Mouse (Mus musculus) liver, embryonic 14.5 days (tissue): ENCODE measurements at regions not wholly inside any gene's neighbourhood (a gene's known extent, or its start where the extent isn't known, plus 50 kb on each side); places are given as distances from the start of the nearest gene placed in this dataset.

Source experiments
- ATAC-seq: fragments of 200-750 bp; cut with Nextera tagmentation; 2 replicates; pipeline ENCODE4 v1.8.0; 2017; ENCODE audit warnings: moderate number of reproducible peaks, mild to moderate bottlenecking, moderate library complexity; ENCODE audit not compliant: insufficient read depth
- DNase-seq, 3 experiments: peaks; one replicate each; pipeline ENCODE4 v3.0.0-alpha.2; 2012 to 2013; ENCODE audit warnings: low read depth in 3 of 3, low spot score in 3 of 3
- H3K27ac ChIP-seq: fragments of 300-500 bp; sonication (generic); 2 replicates; pipeline ENCODE4 v1.5.1; 2014; ENCODE audit warnings: moderate library complexity, mild to moderate bottlenecking, control low read depth, inconsistent platforms
- H3K27me3 ChIP-seq: fragments of 300-500 bp; sonication (generic); 2 replicates; pipeline ENCODE4 v1.6.1; 2014; ENCODE audit warnings: mild to moderate bottlenecking, low read length, moderate library complexity; ENCODE audit not compliant: control insufficient read depth, insufficient read depth
- H3K36me3 ChIP-seq: fragments of 300-500 bp; sonication (generic); replicated peaks from 2 replicates; pipeline ENCODE4 v1.6.1; 2014; ENCODE audit warnings: low read depth; ENCODE audit not compliant: control insufficient read depth, insufficient read depth
- H3K4me1 ChIP-seq, 2 experiments: fragments of 200-500 bp in 1 of 2; fragments of 300-500 bp in 1 of 2; sonication (generic) in 1 of 2; replicated peaks; 2 replicates each; pipeline ENCODE4 v1.6.1; 2012 to 2014; ENCODE audit warnings: antibody characterized with exemption in 1 of 2, inconsistent platforms in 1 of 2, low read length in 1 of 2; ENCODE audit not compliant: control insufficient read depth in 2 of 2, insufficient read depth in 2 of 2
- H3K4me2 ChIP-seq: fragments of 300-500 bp; sonication (generic); 2 replicates; pipeline ENCODE4 v1.6.1; 2014; ENCODE audit warnings: low read depth, mild to moderate bottlenecking, control low read depth, moderate library complexity
- H3K4me3 ChIP-seq, 2 experiments: fragments of 200-500 bp in 1 of 2; fragments of 300-500 bp in 1 of 2; sonication (generic) in 1 of 2; 2 replicates each; pipeline ENCODE4 v1.5.1; 2012 to 2014; ENCODE audit warnings: low read depth in 2 of 2, low read length in 2 of 2, mild to moderate bottlenecking in 2 of 2, control low read depth in 1 of 2, inconsistent platforms in 1 of 2, moderate library complexity in 1 of 2; ENCODE audit not compliant: insufficient read depth in 1 of 2
- H3K9ac ChIP-seq: fragments of 300-500 bp; sonication (generic); replicated peaks from 2 replicates; pipeline ENCODE4 v1.6.1; 2014; ENCODE audit warnings: mild to moderate bottlenecking, control low read depth, moderate library complexity
- H3K9me3 ChIP-seq: fragments of 300-500 bp; sonication (generic); 2 replicates; pipeline ENCODE4 v1.6.1; 2016; ENCODE audit warnings: low read length, mixed read lengths; ENCODE audit not compliant: control insufficient read depth
- CTCF ChIP-seq: IDR thresholded peaks from 2 replicates; pipeline ENCODE4 v1.5.1; 2016; ENCODE audit warnings: antibody characterized with exemption, low read depth, control low read depth
- EP300 ChIP-seq: IDR thresholded peaks from 2 replicates; pipeline ENCODE4 v1.6.1; 2016; ENCODE audit warnings: antibody characterized with exemption, low read depth
- WGBS: fragments of 180-500 bp; shearing (Covaris S2); extraction: QIAGEN DNeasy Blood & Tissue Kit; methylation state at CpG from one replicate; pipeline ENCODE4 v1.1.7; 2014; ENCODE audit not compliant: insufficient replicate concordance; 5-methylcytosine and 5-hydroxymethylcytosine counted together

- H3K36me3 ChIP-seq = no peaks in the 10 kb centered on the region
- no peaks in the 10 kb centered on the region for H3K4me1 ChIP-seq
- H3K4me2 ChIP-seq = no peak overlapping the region
- TF ChIP-seq CTCF = no peak
- no peak for TF ChIP-seq EP300
- DNase-seq = no peak
- no peak overlapping the region for H3K9ac ChIP-seq
- no peaks in the 10 kb centered on the region for H3K27me3 ChIP-seq
- no peak for ATAC-seq
- 61% methylated on average over 5 of the region's 5 CpGs for WGBS
- H3K9me3 ChIP-seq = no peaks in the 10 kb centered on the region
- no peak overlapping the region for H3K4me3 ChIP-seq
- no peak overlapping the region for H3K27ac ChIP-seq
These were observed 202.2 kb upstream of the Tbx18 start for GRCm38 (mm10) chr9:87933230-87933629.

- 74% methylated on average over 2 of the region's 2 CpGs for WGBS
- Histone ChIP-seq H3K4me2 (no peak overlapping the region), H3K4me3 (no peak overlapping the region), H3K9ac (no peak overlapping the region), H3K27ac (no peak overlapping the region), H3K9me3 (no peaks in the 10 kb centered on the region), H3K27me3 (no peaks in the 10 kb centered on the region), H3K4me1 (no peaks in the 10 kb centered on the region), H3K36me3 (no peaks in the 10 kb centered on the region)
- TF ChIP-seq CTCF (no peak), EP300 (no peak)
- no peak for DNase-seq
- no peak for ATAC-seq
These were observed 221.4 kb upstream of the Tbx18 start for GRCm38 (mm10) chr9:87952426-87952825.

- TF ChIP-seq EP300 (no peak), CTCF (no peak)
- Histone ChIP-seq H3K4me2 (no peak overlapping the region), H3K27ac (no peak overlapping the region), H3K4me3 (no peak overlapping the region), H3K9ac (no peak overlapping the region), H3K27me3 (no peaks in the 10 kb centered on the region), H3K4me1 (no peaks in the 10 kb centered on the region), H3K9me3 (no peaks in the 10 kb centered on the region), H3K36me3 (no peaks in the 10 kb centered on the region)
- DNase-seq = no peak
- ATAC-seq = no peak
These were observed 223.9 kb upstream of the Tbx18 start for GRCm38 (mm10) chr9:87954941-87955340.

DNA sequence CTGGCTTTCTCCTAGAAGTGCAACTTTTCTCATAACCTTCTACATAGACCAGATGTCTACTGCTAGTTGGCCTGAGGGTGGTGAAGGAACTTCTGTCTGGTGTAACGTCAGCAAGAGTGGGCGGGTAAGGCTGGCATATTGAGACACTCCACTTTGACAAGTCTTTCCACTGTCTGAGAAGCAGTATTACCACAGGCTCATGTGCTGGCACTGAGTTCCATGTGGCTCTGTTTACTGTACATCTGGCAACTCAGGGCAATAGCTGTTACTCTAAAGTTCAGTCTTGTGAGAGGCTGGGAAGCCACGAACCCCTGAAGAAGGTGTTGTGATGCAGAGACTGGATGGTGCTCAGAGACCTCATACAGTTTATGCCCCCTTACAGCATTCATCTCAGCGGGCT is 230.7 kb upstream of the Tbx18 start:
- no peak for DNase-seq
- ATAC-seq = no peak
- 58% methylated on average over 4 of the region's 4 CpGs for WGBS
- no peak overlapping the region for H3K4me3 ChIP-seq
- no peaks in the 10 kb centered on the region for H3K4me1 ChIP-seq
- no peaks in the 10 kb centered on the region for H3K27me3 ChIP-seq
- no peaks in the 10 kb centered on the region for H3K9me3 ChIP-seq
- H3K36me3 ChIP-seq = no peaks in the 10 kb centered on the region
- H3K27ac ChIP-seq = no peak overlapping the region
- TF ChIP-seq EP300 (no peak), CTCF (no peak)
- H3K9ac ChIP-seq = no peak overlapping the region
- H3K4me2 ChIP-seq = no peak overlapping the region

DNA sequence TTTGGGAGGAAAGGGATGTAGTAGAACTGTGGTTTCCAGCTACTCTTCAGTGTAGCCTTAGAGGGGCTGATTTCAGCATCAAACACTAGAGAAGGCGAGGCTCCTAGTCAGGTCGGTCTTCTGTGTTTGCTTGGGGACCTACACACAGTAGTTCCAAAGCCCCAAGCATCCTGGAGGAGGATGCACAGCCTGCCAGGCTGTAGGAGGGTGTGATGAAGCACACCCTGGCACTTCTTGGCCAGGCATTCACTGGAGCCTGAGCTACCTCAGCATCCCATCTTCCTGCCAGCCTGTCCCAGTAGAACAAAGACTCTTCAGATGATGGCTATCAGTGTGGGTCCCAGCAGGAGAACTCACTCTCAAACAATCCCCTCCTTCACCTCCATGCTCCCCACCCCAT is 233.4 kb upstream of the Tbx18 start:
- Histone ChIP-seq H3K4me2 (no peak overlapping the region), H3K27me3 (no peaks in the 10 kb centered on the region), H3K9ac (no peak overlapping the region), H3K4me1 (no peaks in the 10 kb centered on the region), H3K4me3 (no peak overlapping the region), H3K9me3 (no peaks in the 10 kb centered on the region), H3K27ac (no peak overlapping the region), H3K36me3 (no peaks in the 10 kb centered on the region)
- 49% methylated on average over 2 of the region's 2 CpGs for WGBS
- TF ChIP-seq CTCF (no peak), EP300 (no peak)
- DNase-seq (no peak), ATAC-seq (no peak)
